Mouse (Mus musculus) liver, adult 2 months (tissue): ENCODE data around the gene Slc46a1. TPM values are rescaled to one million over a fixed set of nuclear protein-coding genes. Genes with fewer than 3 reads are reported as not detected.
A peak's percentile ranks its signal among the peaks of the same experiment; 100 is the strongest.

Source experiments
- DNase-seq: peaks from one replicate; pipeline ENCODE4 v3.0.0-alpha.2; 2011; ENCODE audit warnings: low read depth, low spot score; ENCODE audit errors: extremely low read depth
- H3K27ac ChIP-seq: fragments of 200-500 bp; replicated peaks from 2 replicates; pipeline ENCODE4 v1.5.1; 2012; ENCODE audit warnings: low read depth, mild to moderate bottlenecking, control low read depth, inconsistent platforms, low read length; ENCODE audit not compliant: insufficient read depth
- H3K27me3 ChIP-seq: fragments of 200-500 bp; 2 replicates; pipeline ENCODE4 v1.6.1; 2012; ENCODE audit warnings: mild to moderate bottlenecking, moderate library complexity, low read length, inconsistent platforms; ENCODE audit not compliant: control insufficient read depth, insufficient read depth
- H3K36me3 ChIP-seq: fragments of 200-500 bp; 2 replicates; pipeline ENCODE4 v1.6.1; 2012; ENCODE audit warnings: low read length, inconsistent platforms; ENCODE audit not compliant: control insufficient read depth, insufficient read depth
- H3K4me1 ChIP-seq: fragments of 200-500 bp; 2 replicates; pipeline ENCODE4 v1.6.1; 2011; ENCODE audit warnings: low read length; ENCODE audit not compliant: control insufficient read depth, insufficient read depth
- H3K4me3 ChIP-seq: fragments of 200-500 bp; 2 replicates; pipeline ENCODE4 v1.5.1; 2011; ENCODE audit warnings: low read depth, mild to moderate bottlenecking, control low read depth, low read length, moderate library complexity; ENCODE audit not compliant: insufficient read depth
- H3K79me2 ChIP-seq: fragments of 200-500 bp; 2 replicates; pipeline ENCODE4 v1.6.1; 2012; ENCODE audit warnings: inconsistent platforms, mild to moderate bottlenecking, low read length, moderate library complexity; ENCODE audit not compliant: control insufficient read depth, insufficient read depth
- H3K9ac ChIP-seq: fragments of 200-500 bp; 2 replicates; pipeline ENCODE4 v1.6.1; 2012; ENCODE audit warnings: low read depth, mild to moderate bottlenecking, control low read depth, inconsistent platforms, low read length
- CTCF ChIP-seq: fragments of 200-500 bp; IDR thresholded peaks from 2 replicates; pipeline ENCODE4 v1.5.1; 2011; ENCODE audit warnings: low read depth, low read length, control low read depth
- POLR2A ChIP-seq: fragments of 200-500 bp; IDR thresholded peaks from 2 replicates; pipeline ENCODE4 v1.6.1; 2011; ENCODE audit warnings: low read length, control low read depth; ENCODE audit not compliant: insufficient read depth; ENCODE audit errors: extremely low read depth
- WGBS: fragments of 180-500 bp; shearing (Covaris S2); methylation state at CpG from one replicate; pipeline ENCODE4 v1.1.7; 2018; 5-methylcytosine and 5-hydroxymethylcytosine counted together
- polyA plus RNA-seq: library from polyadenylated mRNA; depleted of rRNA; stranded (reverse); fragments of >200 nt; gene quantifications from 2 replicates; pipeline ENCODE4 v1.2.3, GENCODE M21; 2012
- total RNA-seq: library from RNA; depleted of rRNA; stranded (reverse); fragments of >200 nt; gene quantifications from 2 replicates; pipeline ENCODE4 v1.2.3, GENCODE M21; 2014

Slc46a1 gene
- total and polyA plus RNA-seq, 2 experiments, result 36.2 to 146 TPM

DNA sequence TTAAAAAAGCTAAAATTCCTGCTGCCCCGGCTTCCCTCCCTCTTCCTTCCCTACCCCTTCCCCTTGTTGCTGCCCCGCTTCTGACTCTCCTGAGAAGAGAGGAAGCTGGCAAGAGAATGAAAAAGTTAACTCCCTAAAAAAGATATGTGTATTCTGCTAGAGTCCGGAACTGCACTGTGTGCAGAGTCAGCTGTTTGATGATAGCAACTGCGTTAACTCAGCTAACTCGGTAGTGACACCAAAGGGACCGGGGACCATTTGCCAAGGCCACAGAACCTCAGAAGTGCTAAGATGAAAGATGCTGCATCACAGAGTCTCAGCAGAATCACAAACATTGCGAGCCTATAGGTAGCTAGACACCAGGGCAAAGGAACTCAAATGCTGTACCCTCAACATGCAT lies 2.0 kb downstream of the Slc46a1 start:
- Histone ChIP-seq H3K27me3 (no peaks in the 10 kb centered on the region), H3K4me3 (no peak overlapping the region), H3K9ac (no peak overlapping the region), H3K4me1 (peaks cover 5% of the 10 kb centered on the region; the same call in 1 of the 2 replicates), H3K27ac (no peak overlapping the region), H3K36me3 (no peaks in the 10 kb centered on the region), H3K79me2 (no peaks in the 10 kb centered on the region)
- WGBS, result 74% methylated on average over 7 of the region's 7 CpGs
- TF ChIP-seq CTCF (no peak), POLR2A (no peak)
- DNase-seq, result no peak

GRCm38 (mm10) chr11:78467932-78468331 lies 2.4 kb downstream of the Slc46a1 start:
- Histone ChIP-seq H3K27ac (no peak overlapping the region), H3K36me3 (no peaks in the 10 kb centered on the region), H3K27me3 (no peaks in the 10 kb centered on the region), H3K4me3 (no peak overlapping the region), H3K4me1 (peaks cover 5% of the 10 kb centered on the region; the same call in 1 of the 2 replicates), H3K9ac (no peak overlapping the region), H3K79me2 (no peaks in the 10 kb centered on the region)
- no peak for DNase-seq
- WGBS, result 60% methylated on average over 3 of the region's 3 CpGs
- TF ChIP-seq POLR2A (no peak), CTCF (no peak)

GRCm38 (mm10) chr11:78471326-78472103 lies 6.0 kb downstream of the Slc46a1 start:
- no peaks in the 10 kb centered on the region for H3K27me3 ChIP-seq
- H3K36me3 ChIP-seq, result no peaks in the 10 kb centered on the region
- peak; percentile 44 for DNase-seq
- no peak overlapping the region for H3K9ac ChIP-seq
- peaks cover 3% of the 10 kb centered on the region; the same call in 1 of the 2 replicates for H3K4me1 ChIP-seq
- H3K27ac ChIP-seq, result no peak overlapping the region
- no peaks in the 10 kb centered on the region for H3K79me2 ChIP-seq
- TF ChIP-seq POLR2A (no peak), CTCF (no peak)
- 82% methylated on average over 10 of the region's 10 CpGs for WGBS
- H3K4me3 ChIP-seq, result no peak overlapping the region

DNA sequence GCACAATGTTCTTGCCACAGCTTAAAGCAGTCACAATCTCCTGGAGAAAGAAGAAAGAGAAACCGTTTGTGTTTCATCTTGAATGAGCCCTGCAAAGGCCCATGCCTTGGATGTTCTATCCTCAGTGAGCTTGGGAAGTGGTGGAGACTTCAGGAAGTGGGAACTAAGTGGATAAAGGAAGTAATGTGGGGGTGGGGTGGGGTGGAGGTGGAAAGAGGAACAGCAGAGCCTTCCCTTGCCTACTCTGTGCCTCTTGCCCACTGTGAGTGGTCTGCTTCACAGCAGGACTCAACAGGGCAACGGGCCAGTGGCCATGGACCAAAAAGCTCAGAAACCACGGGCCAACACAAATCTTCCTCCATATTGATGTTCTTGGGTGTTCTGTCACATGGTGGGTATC lies 9.8 kb downstream of the Slc46a1 start:
- Histone ChIP-seq H3K27me3 (no peaks in the 10 kb centered on the region), H3K79me2 (no peaks in the 10 kb centered on the region), H3K9ac (no peak overlapping the region), H3K4me1 (no peaks in the 10 kb centered on the region), H3K27ac (no peak overlapping the region), H3K4me3 (no peak overlapping the region), H3K36me3 (no peaks in the 10 kb centered on the region)
- WGBS, result 74% methylated on average over 3 of the region's 3 CpGs
- DNase-seq, result no peak
- no peak for TF ChIP-seq POLR2A

GRCm38 (mm10) chr11:78483639-78484038 lies 18.1 kb downstream of the Slc46a1 start:
- TF ChIP-seq POLR2A, result no peak
- no peak for TF ChIP-seq CTCF
- H3K9ac ChIP-seq, result no peak overlapping the region
- no peak for DNase-seq
- no peaks in the 10 kb centered on the region for H3K4me1 ChIP-seq
- H3K27me3 ChIP-seq, result peaks cover 6% of the 10 kb centered on the region; the same call in 1 of the 2 replicates
- H3K79me2 ChIP-seq, result no peaks in the 10 kb centered on the region
- 58% methylated on average over 7 of the region's 7 CpGs for WGBS
- no peak overlapping the region for H3K27ac ChIP-seq
- H3K36me3 ChIP-seq, result no peaks in the 10 kb centered on the region
- no peak overlapping the region for H3K4me3 ChIP-seq

- peaks cover 5% of the 10 kb centered on the region; the same call in 1 of the 2 replicates for H3K27me3 ChIP-seq
- 4% methylated on average over 8 of the region's 8 CpGs for WGBS
Observed at GRCm38 (mm10) chr11:78488168-78488567, 22.7 kb downstream of the Slc46a1 start.

More at GRCm38 (mm10) chr11:78488168-78488567, 22.7 kb downstream of the Slc46a1 start:
- TF ChIP-seq POLR2A (no peak), CTCF (peak; percentile 93)
- Histone ChIP-seq H3K36me3 (no peaks in the 10 kb centered on the region), H3K4me1 (peaks cover 5% of the 10 kb centered on the region; the same call in 1 of the 2 replicates), H3K9ac (no peak overlapping the region), H3K79me2 (no peaks in the 10 kb centered on the region), H3K27ac (no peak overlapping the region), H3K4me3 (no peak overlapping the region)
- DNase-seq, result peak; percentile 43
